Mouse (Mus musculus) E14TG2a.4 (cell line): ENCODE data around the gene Slc6a9.
A peak's percentile ranks its signal among the peaks of the same experiment; 100 is the strongest.

Experiments
- CTCF ChIP-seq: conservative IDR thresholded peaks from 2 replicates; pipeline ENCODE4 v1.5.1; 2014; ENCODE audit warnings: low read length
- NANOG ChIP-seq: IDR thresholded peaks from 2 replicates; pipeline ENCODE4 v1.6.1; 2014; ENCODE audit warnings: borderline replicate concordance, low read length, mixed read lengths
- POU5F1 ChIP-seq: IDR thresholded peaks from 2 replicates; pipeline ENCODE4 v1.6.1; 2014; ENCODE audit warnings: low read length, borderline replicate concordance

DNA sequence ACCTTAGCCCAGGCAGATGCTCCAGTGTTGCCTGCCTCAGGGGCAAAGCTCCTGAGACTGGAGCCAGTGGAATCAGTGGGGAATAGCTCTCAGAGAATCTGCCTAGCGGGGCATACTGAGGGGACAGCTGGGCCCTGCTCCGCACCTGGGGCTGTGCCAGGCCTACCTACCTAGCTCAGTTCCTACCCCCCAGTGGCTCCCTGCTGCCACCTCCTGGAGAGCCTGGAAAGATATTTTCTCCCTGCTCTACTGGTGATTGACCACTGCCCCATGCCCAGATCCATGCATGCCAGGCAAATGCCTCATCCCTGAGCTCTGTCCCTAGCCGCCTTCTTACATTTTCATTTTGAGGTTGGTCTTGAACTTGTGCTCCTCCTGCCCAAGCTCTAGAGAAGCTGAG lies 24.5 kb downstream of the Slc6a9 start:
- TF ChIP-seq CTCF (peak; percentile 54), POU5F1 (no peak), NANOG (no peak)
